Mouse (Mus musculus) hindbrain, embryonic 11.5 days (tissue): ENCODE data around the gene Pacrg. TPM values are rescaled to one million over a fixed set of nuclear protein-coding genes. Genes with fewer than 3 reads are reported as not detected.
A peak's percentile ranks its signal among the peaks of the same experiment; 100 is the strongest.

Experiments used
- ATAC-seq: fragments of 200-750 bp; cut with Nextera tagmentation; 2 replicates; pipeline ENCODE4 v1.8.0; 2017; ENCODE audit warnings: mild to moderate bottlenecking, moderate TSS enrichment, moderate library complexity; ENCODE audit not compliant: low FRiP score
- DNase-seq: peaks from one replicate; pipeline ENCODE4 v3.0.0-alpha.2; 2015; ENCODE audit warnings: low spot score
- H3K27ac ChIP-seq: fragments of 300-500 bp; sonication (generic); 2 replicates; pipeline ENCODE4 v1.5.1; 2014; ENCODE audit warnings: mild to moderate bottlenecking, low read depth, low read length
- H3K27me3 ChIP-seq: fragments of 300-500 bp; sonication (generic); 2 replicates; pipeline ENCODE4 v1.6.1; 2014; ENCODE audit warnings: mild to moderate bottlenecking, low read length, moderate library complexity, mixed read lengths; ENCODE audit not compliant: control insufficient read depth, insufficient read depth
- H3K36me3 ChIP-seq: fragments of 300-500 bp; sonication (generic); 2 replicates; pipeline ENCODE4 v1.6.1; 2014; ENCODE audit warnings: mild to moderate bottlenecking, low read length, moderate library complexity, mixed read lengths; ENCODE audit not compliant: control insufficient read depth, insufficient read depth
- H3K4me1 ChIP-seq: fragments of 300-500 bp; sonication (generic); replicated peaks from 2 replicates; pipeline ENCODE4 v1.6.1; 2014; ENCODE audit warnings: low read length, mixed read lengths; ENCODE audit not compliant: control insufficient read depth, insufficient read depth
- H3K4me2 ChIP-seq: fragments of 300-500 bp; sonication (generic); replicated peaks from 2 replicates; pipeline ENCODE4 v1.6.1; 2014; ENCODE audit warnings: mild to moderate bottlenecking, low read depth, low read length
- H3K4me3 ChIP-seq: fragments of 300-500 bp; sonication (generic); 2 replicates; pipeline ENCODE4 v1.5.1; 2014; ENCODE audit warnings: low read depth, low read length
- H3K9ac ChIP-seq: fragments of 300-500 bp; sonication (generic); 2 replicates; pipeline ENCODE4 v1.6.1; 2014; ENCODE audit warnings: low read depth, low read length
- H3K9me3 ChIP-seq: fragments of 300-500 bp; sonication (generic); 2 replicates; pipeline ENCODE4 v1.6.1; 2016; ENCODE audit warnings: low read length; ENCODE audit not compliant: control insufficient read depth
- WGBS: fragments of 180-500 bp; shearing (Covaris S2); extraction: QIAGEN DNeasy Blood & Tissue Kit; methylation state at CpG from one replicate; pipeline ENCODE4 v1.1.7; 2014; 5-methylcytosine and 5-hydroxymethylcytosine counted together
- polyA plus RNA-seq: library from polyadenylated mRNA; unstranded; fragments of >200 nt; fragmentation: Nextera tagmentation; extraction: Ambion mirVana; gene quantifications from 2 replicates; pipeline ENCODE4 v1.2.1, GENCODE M21; 2014

Pacrg gene
- polyA plus RNA-seq, 1 experiment from 2014 or later: 5.8 TPM

- Histone ChIP-seq H3K9ac (no peak overlapping the region), H3K4me1 (no peaks in the 10 kb centered on the region), H3K36me3 (no peaks in the 10 kb centered on the region), H3K9me3 (no peaks in the 10 kb centered on the region), H3K4me3 (no peak overlapping the region), H3K4me2 (no peak overlapping the region), H3K27ac (no peak overlapping the region), H3K27me3 (no peaks in the 10 kb centered on the region)
- ATAC-seq: no peak
- WGBS: 64% methylated on average over 8 of the region's 8 CpGs
- no peak for DNase-seq
These were observed 305.9 kb downstream of the Pacrg start for GRCm38 (mm10) chr17:10534206-10534605.

GRCm38 (mm10) chr17:10533461-10533860 lies 306.6 kb downstream of the Pacrg start:
- no peaks in the 10 kb centered on the region for H3K27me3 ChIP-seq
- 79% methylated on average over 7 of the region's 7 CpGs for WGBS
- no peak for ATAC-seq

GRCm38 (mm10) chr17:10531024-10531423 lies 309.1 kb downstream of the Pacrg start:
- Histone ChIP-seq H3K27me3 (no peaks in the 10 kb centered on the region), H3K36me3 (no peaks in the 10 kb centered on the region), H3K4me3 (no peak overlapping the region), H3K9ac (no peak overlapping the region), H3K27ac (no peak overlapping the region), H3K4me2 (no peak overlapping the region), H3K9me3 (no peaks in the 10 kb centered on the region), H3K4me1 (no peaks in the 10 kb centered on the region)
- ATAC-seq (no peak), DNase-seq (peak; percentile 52)
- WGBS: 37% methylated on average over 8 of the region's 8 CpGs

More at GRCm38 (mm10) chr17:10533461-10533860, 306.6 kb downstream of the Pacrg start:
- DNase-seq: no peak
- Histone ChIP-seq H3K36me3 (no peaks in the 10 kb centered on the region), H3K9ac (no peak overlapping the region), H3K27ac (no peak overlapping the region), H3K9me3 (no peaks in the 10 kb centered on the region), H3K4me3 (no peak overlapping the region), H3K4me2 (no peak overlapping the region), H3K4me1 (no peaks in the 10 kb centered on the region)

GRCm38 (mm10) chr17:10529329-10529955 lies 310.7 kb downstream of the Pacrg start:
- ATAC-seq: no peak
- WGBS: 68% methylated on average over 3 of the region's 3 CpGs
- no peak overlapping the region for H3K27ac ChIP-seq

GRCm38 (mm10) chr17:10521282-10521681 lies 318.8 kb downstream of the Pacrg start:
- Histone ChIP-seq H3K4me2 (no peak overlapping the region), H3K27ac (no peak overlapping the region), H3K36me3 (no peaks in the 10 kb centered on the region), H3K4me1 (no peaks in the 10 kb centered on the region), H3K4me3 (no peak overlapping the region), H3K9me3 (no peaks in the 10 kb centered on the region), H3K9ac (no peak overlapping the region), H3K27me3 (no peaks in the 10 kb centered on the region)
- WGBS: 85% methylated on average over 7 of the region's 7 CpGs
- DNase-seq (no peak), ATAC-seq (no peak)

More at GRCm38 (mm10) chr17:10529329-10529955, 310.7 kb downstream of the Pacrg start:
- Histone ChIP-seq H3K4me2 (no peak overlapping the region), H3K36me3 (no peaks in the 10 kb centered on the region), H3K27me3 (no peaks in the 10 kb centered on the region), H3K4me3 (no peak overlapping the region), H3K9me3 (no peaks in the 10 kb centered on the region), H3K9ac (no peak overlapping the region), H3K4me1 (no peaks in the 10 kb centered on the region)
- DNase-seq: no peak

- H3K9me3 ChIP-seq: no peaks in the 10 kb centered on the region
- no peaks in the 10 kb centered on the region for H3K4me1 ChIP-seq
- no peaks in the 10 kb centered on the region for H3K27me3 ChIP-seq
- DNase-seq (peak; percentile 27), ATAC-seq (no peak)
- WGBS: 17% methylated on average over 11 of the region's 11 CpGs
- H3K4me2 ChIP-seq: no peak overlapping the region
- no peak overlapping the region for H3K9ac ChIP-seq
- H3K36me3 ChIP-seq: no peaks in the 10 kb centered on the region
- no peak overlapping the region for H3K4me3 ChIP-seq
- no peak overlapping the region for H3K27ac ChIP-seq
These were observed 320.5 kb downstream of the Pacrg start for GRCm38 (mm10) chr17:10519506-10520155.

- Histone ChIP-seq H3K27me3 (no peaks in the 10 kb centered on the region), H3K4me2 (no peak overlapping the region), H3K9ac (no peak overlapping the region), H3K36me3 (no peaks in the 10 kb centered on the region), H3K4me1 (no peaks in the 10 kb centered on the region), H3K27ac (no peak overlapping the region), H3K9me3 (no peaks in the 10 kb centered on the region), H3K4me3 (no peak overlapping the region)
- WGBS: 57% methylated on average over 6 of the region's 6 CpGs
- no peak for DNase-seq
- no peak for ATAC-seq
These were observed 325.3 kb downstream of the Pacrg start for GRCm38 (mm10) chr17:10514812-10515211.

- H3K27ac ChIP-seq: no peak overlapping the region
- H3K4me2 ChIP-seq: no peak overlapping the region
- no peaks in the 10 kb centered on the region for H3K9me3 ChIP-seq
- H3K9ac ChIP-seq: no peak overlapping the region
- WGBS: 82% methylated on average over 10 of the region's 10 CpGs
- DNase-seq (no peak), ATAC-seq (no peak)
- H3K4me3 ChIP-seq: no peak overlapping the region
- H3K36me3 ChIP-seq: no peaks in the 10 kb centered on the region
- H3K4me1 ChIP-seq: no peaks in the 10 kb centered on the region
- H3K27me3 ChIP-seq: no peaks in the 10 kb centered on the region
These were observed 329.0 kb downstream of the Pacrg start for GRCm38 (mm10) chr17:10510913-10511759.
